In genomic region chr2:27416425-27416824, GRCm38 (mm10) we compare ENCODE assay signal across 10 mouse cellular contexts. TPM values are rescaled to one million over a fixed set of nuclear protein-coding genes. Genes with fewer than 3 reads are reported as not detected.
DNase-seq lines count a peak whose midpoint lies in the region; ATAC-seq and TF ChIP-seq lines count a peak whose summit lies in the region.
"Had no signal": no experiment of that assay in that cellular context is flagged by ENCODE, and none has a peak within 500 bp of the region (broad histone marks: within the 10 kb centered on the region; RNA-seq: fewer than 3 reads in every experiment).

No protein-coding gene starts in this region.

- 13% methylated on average over 3 of the region's 3 CpGs for WGBS in lung, postnatal 0 days
- WGBS in heart, embryonic 10.5 days, result 11% methylated on average over 3 of the region's 3 CpGs
- WGBS in neural tube, embryonic 13.5 days, result 45% methylated on average over 3 of the region's 3 CpGs

- H3K4me1 ChIP-seq in lung, postnatal 0 days (ENCODE audit: insufficient read depth, low read depth, low read length), result peaks cover 66% of the 10 kb centered on the region
- peaks cover 87% of the 10 kb centered on the region for H3K4me1 ChIP-seq in heart, embryonic 10.5 days
- peaks cover 96% of the 10 kb centered on the region for H3K4me1 ChIP-seq in neural tube, embryonic 13.5 days (replicated peaks)

- H3K27me3 ChIP-seq in lung, postnatal 0 days (replicated peaks; ENCODE audit: insufficient read depth, low read length), result no peaks in the 10 kb centered on the region
- no peaks in the 10 kb centered on the region for H3K27me3 ChIP-seq in heart, embryonic 10.5 days (ENCODE audit: insufficient read depth, poor library complexity, severe bottlenecking)
- H3K27me3 ChIP-seq in neural tube, embryonic 13.5 days, result no peaks in the 10 kb centered on the region
- H3K27me3 ChIP-seq: hindbrain, embryonic 15.5 days had no signal

- no peak overlapping the region for H3K4me3 ChIP-seq in lung, postnatal 0 days (ENCODE audit: low read depth, low read length)
- no peak overlapping the region for H3K4me3 ChIP-seq in heart, embryonic 10.5 days
- no peak overlapping the region for H3K4me3 ChIP-seq in neural tube, embryonic 13.5 days
- H3K4me3 ChIP-seq: hindbrain, embryonic 15.5 days had no signal

- H3K27ac ChIP-seq in lung, postnatal 0 days (ENCODE audit: low read length), result 0 out of 2 replicates have a peak overlapping the region, but pooled peaks have one; percentile 32
- peak overlapping the region; percentile 37; the same call in 1 of the 2 replicates for H3K27ac ChIP-seq in heart, embryonic 10.5 days
- H3K27ac ChIP-seq in neural tube, embryonic 13.5 days (replicated peaks), result no peak overlapping the region
- H3K27ac ChIP-seq: hindbrain, embryonic 15.5 days had no signal

- H3K9ac ChIP-seq in lung, postnatal 0 days (replicated peaks; ENCODE audit: low read depth), result no peak overlapping the region
- H3K9ac ChIP-seq in neural tube, embryonic 13.5 days, result peak overlapping the region; percentile 9; the same call in 1 of the 2 replicates
- H3K9ac ChIP-seq: hindbrain, embryonic 15.5 days had no signal

- no peak for TF ChIP-seq CTCF in lung, postnatal 0 days (IDR thresholded peaks at IDR 0.05)

- DNase-seq in adrenal gland, postnatal 10 days, result peak; percentile 56
- DNase-seq in adrenal gland, postnatal 4 days (ENCODE audit: low spot score in 2 of 2), result no peak
- DNase-seq in lung, postnatal 0 days (ENCODE audit: low spot score), result no peak
- DNase-seq in lung, postnatal 10 days, result no peak
- no peak for DNase-seq in heart, embryonic 10.5 days (ENCODE audit: low spot score)
- DNase-seq in embryo, embryonic 11 days, result no peak
- no peak for DNase-seq in cerebellum, adult 18-20 months
- DNase-seq: cerebellum, adult 11-12 months had no signal

- H3K9me3 ChIP-seq in lung, postnatal 0 days (ENCODE audit: low read length), result no peaks in the 10 kb centered on the region
- H3K9me3 ChIP-seq in heart, embryonic 10.5 days, result no peaks in the 10 kb centered on the region
- H3K9me3 ChIP-seq in neural tube, embryonic 13.5 days, result no peaks in the 10 kb centered on the region
- H3K9me3 ChIP-seq: hindbrain, embryonic 15.5 days had no signal

- no peak for ATAC-seq in lung, postnatal 0 days
- no peak for ATAC-seq in neural tube, embryonic 13.5 days (ENCODE audit: low read depth)

- no peak overlapping the region for H3K4me2 ChIP-seq in lung, postnatal 0 days (replicated peaks; ENCODE audit: low read depth, low read length)
- no peak overlapping the region for H3K4me2 ChIP-seq in neural tube, embryonic 13.5 days
- H3K4me2 ChIP-seq: hindbrain, embryonic 15.5 days had no signal

- H3K36me3 ChIP-seq in lung, postnatal 0 days (ENCODE audit: insufficient read depth, low read length), result no peaks in the 10 kb centered on the region
- no peaks in the 10 kb centered on the region for H3K36me3 ChIP-seq in heart, embryonic 10.5 days
- no peaks in the 10 kb centered on the region for H3K36me3 ChIP-seq in neural tube, embryonic 13.5 days
- H3K36me3 ChIP-seq: hindbrain, embryonic 15.5 days had no signal

- TF ChIP-seq EP300 in lung, postnatal 0 days (IDR thresholded peaks at IDR 0.05), result no peak

RNA-seq across cellular contexts. Expression of gene Vav2, which starts 10.4 kb away (rescaled TPM):
- total RNA-seq in adrenal gland, postnatal 10 days (2021), result 10 to 100 TPM; 21.5 to 29.6 TPM
- 10 to 100 TPM; 30.9 to 34.5 TPM for total RNA-seq in adrenal gland, postnatal 4 days (2021)
- 11.8 and 12.1 TPM in 2 replicates for polyA plus RNA-seq in lung, postnatal 0 days (2015; fragmentation: Nextera tagmentation; extraction: Ambion mirVana)
- 5.1 and 8.1 TPM in 2 replicates for polyA plus RNA-seq in heart, embryonic 10.5 days (2016; fragmentation: Nextera tagmentation; extraction: Ambion mirVana)
- 14.8 and 15.3 TPM in 2 replicates for polyA plus RNA-seq in neural tube, embryonic 13.5 days (2015; fragmentation: Nextera tagmentation; extraction: Ambion mirVana)

RNA-seq across cellular contexts. Expression of gene Brd3os, which starts 25.7 kb away (rescaled TPM):
- 1 to 10 TPM; 4.8 to 5.7 TPM for total RNA-seq in adrenal gland, postnatal 10 days (2021)
- 1 to 10 TPM; 7.7 to 7.8 TPM for total RNA-seq in adrenal gland, postnatal 4 days (2021)
- polyA plus RNA-seq in lung, postnatal 0 days (2015; fragmentation: Nextera tagmentation; extraction: Ambion mirVana), result 3.4 and 3.8 TPM in 2 replicates
- 2.3 and 3.3 TPM in 2 replicates for polyA plus RNA-seq in heart, embryonic 10.5 days (2016; fragmentation: Nextera tagmentation; extraction: Ambion mirVana)
- 30.0 and 30.5 TPM in 2 replicates for polyA plus RNA-seq in neural tube, embryonic 13.5 days (2015; fragmentation: Nextera tagmentation; extraction: Ambion mirVana)
